Mouse (Mus musculus): ENCODE results near the gene Mgst3.
A peak's percentile ranks its signal among the peaks of the same experiment; 100 is the strongest.

The Mgst3 gene

DNA sequence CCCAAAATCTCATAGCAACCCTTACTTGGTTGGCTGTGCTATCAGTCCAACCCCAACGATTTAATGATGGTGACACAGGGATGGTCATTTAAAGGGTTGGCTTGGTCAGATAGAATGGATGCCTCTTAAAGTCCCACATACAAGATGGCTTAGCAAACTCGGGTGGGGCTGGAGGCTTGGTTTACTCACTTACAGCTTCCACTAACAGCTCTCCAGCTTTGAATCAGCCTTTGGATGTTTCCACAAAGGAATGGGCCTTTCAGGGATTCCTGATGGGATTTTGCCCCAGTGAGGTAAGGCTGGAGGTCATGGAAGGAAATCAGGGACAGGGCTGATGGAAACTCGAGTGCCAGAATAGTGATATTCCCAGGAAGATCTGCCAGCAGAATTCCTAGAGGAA lies 5.8 kb downstream of the Mgst3 start:
- DNase-seq (ENCODE audit: low read depth, low spot score): no peak

DNA sequence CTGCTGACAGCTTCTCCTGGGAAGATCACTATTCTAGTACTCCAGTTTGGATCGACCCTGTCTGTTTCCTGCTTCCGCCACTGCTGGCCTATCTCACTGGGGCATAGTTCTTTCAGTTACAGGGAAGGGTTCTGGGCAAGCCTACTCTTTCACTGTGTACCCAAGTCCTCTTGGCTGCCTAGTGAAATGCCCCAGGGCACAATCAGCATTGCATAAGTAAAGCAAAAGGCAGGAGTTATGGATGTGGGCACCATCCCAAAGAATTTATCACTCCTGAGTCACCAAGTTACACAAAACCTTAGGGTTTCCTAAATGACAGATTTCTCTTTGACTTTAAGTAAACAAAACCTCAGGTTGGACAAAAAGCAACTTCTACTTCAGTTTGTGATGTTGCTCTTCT lies 6.3 kb downstream of the Mgst3 start:
- peak; percentile 51 for DNase-seq (ENCODE audit: low read depth, low spot score)

DNA sequence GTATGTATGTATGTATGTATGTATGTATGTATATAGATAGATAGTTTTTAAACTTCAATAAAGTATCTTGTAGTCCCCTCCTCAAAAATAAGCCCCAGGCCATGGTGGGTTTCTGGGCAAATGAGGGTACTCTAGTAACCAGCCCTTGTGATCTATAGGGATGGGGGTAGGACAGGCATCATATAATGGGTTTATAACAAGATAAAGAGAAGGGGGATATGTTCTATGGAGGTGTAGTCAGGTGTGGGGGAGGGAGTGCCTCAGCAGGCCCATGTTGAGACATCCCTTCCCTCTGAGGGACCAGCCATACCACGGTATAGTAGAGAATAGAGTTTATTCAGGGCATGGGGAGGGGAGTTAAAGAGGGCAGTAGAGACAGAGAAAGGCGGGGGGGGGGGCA lies 7.2 kb downstream of the Mgst3 start:
- DNase-seq (ENCODE audit: low read depth, low spot score): no peak

DNA sequence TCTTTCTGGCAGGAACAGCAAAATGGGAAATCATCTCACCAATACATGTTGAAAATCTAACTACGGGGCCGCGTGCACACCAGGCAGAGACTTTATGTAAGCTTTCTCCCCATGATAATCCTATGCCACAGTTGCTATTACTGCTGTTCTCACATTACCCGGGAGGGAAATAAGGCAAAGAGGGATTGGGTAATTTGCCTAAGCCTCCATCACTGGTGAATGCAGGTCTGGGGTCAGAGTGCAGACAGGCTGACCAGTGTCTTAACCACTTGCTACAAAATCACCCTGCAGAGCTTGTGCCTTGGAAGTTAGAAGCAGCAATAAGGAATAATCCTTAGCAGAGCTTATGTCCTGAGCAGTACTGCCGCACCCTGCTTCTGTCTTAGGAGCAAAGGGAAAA lies 8.0 kb downstream of the Mgst3 start:
- DNase-seq (ENCODE audit: low read depth, low spot score): peak; percentile 49

DNA sequence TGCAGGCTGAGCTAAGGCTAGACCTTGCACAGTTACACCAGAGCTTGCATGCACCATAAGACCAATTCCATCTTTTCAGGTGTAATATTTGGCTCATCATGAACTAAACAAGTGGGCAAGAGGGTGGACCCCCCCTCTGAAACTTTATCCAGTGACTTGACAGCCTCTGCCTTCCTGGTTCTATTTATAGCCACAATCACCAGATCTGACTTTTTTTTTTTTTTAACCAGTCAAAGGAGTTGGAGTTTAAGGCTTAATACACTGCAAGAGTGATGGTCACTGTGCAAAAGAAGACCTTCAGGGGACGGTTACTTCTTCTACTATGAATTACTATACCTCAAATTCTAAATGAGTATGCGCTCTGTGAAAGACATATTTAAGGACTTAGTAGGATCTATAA lies 8.4 kb downstream of the Mgst3 start:
- no peak for DNase-seq (ENCODE audit: low read depth, low spot score)

DNA sequence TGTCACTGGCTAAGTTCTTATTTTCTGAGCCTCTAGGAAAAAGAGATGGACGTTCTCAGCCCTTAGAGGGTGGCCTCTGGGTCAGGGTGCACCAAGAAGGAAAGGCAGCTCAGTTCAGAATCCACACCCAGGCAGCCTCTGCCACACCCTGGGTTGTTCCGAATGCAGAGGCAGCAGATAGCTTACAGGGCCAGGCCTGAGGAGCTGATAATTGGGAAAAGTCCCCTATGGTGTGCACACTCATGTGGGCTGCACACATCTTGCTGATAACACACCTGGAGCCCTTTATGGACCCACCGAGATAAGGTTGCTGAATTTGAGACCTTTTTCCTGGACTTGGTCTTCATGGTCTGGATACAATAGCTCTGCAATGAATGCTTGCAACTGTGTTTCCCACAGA lies 9.5 kb downstream of the Mgst3 start:
- DNase-seq (ENCODE audit: low read depth, low spot score): no peak

DNA sequence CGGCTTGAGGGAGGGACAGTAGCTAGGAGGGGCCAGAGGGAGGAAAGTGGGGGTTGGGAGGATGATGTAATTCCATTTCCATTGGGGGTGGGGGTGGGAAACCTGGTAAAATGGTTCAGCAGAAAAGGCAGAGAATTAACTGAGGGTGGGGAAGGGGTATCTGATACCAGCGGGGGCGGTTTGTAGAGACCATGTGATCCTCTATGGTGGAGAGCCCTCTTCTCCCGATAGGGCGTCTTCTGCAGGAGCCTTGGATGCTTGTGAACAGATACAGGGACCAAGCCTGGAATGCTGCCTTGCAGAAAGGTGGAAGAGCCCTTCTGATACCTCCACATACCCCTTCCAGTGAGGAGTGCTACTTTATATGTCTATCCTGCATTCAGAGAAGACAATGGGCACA lies 10.5 kb downstream of the Mgst3 start:
- DNase-seq (ENCODE audit: low read depth, low spot score): no peak

DNA sequence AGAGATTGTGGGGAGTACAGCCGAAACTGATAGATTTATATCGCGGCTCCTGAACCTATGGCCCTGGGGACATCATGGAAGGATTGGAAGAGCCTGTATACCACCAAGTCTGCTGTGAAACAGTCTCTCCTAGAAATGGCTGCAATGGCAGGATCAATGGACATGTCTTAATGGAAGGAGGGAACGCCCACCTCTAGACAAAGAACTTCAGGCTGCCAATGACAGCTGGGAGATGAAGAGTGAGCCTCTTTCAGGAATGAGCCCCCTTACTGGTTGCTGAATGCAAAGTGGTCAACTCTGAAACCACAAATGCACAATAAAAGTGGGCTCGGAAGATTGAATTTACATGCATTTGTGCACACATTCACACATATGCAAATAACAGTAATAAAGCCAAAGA lies 10.9 kb downstream of the Mgst3 start:
- DNase-seq (ENCODE audit: low read depth, low spot score): no peak

DNA sequence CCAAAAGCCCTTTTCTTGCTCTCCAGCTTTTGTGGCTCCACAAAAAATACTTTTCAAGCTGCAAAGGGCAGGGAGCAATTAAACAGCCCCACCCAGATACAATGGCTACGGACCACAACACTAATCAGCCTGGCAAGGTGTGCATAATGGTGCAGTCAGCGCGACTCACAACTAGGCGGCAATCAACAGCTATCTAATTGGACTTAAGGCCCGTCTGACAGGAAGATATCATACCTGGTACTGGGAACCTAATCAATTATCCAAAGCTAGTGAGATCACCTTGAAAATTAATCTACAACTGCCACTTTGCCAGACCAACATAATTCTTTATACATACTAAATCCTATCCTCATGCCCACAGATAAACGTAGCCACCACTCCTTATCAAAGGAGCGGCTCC lies 11.3 kb downstream of the Mgst3 start:
- DNase-seq (ENCODE audit: low read depth, low spot score): no peak

DNA sequence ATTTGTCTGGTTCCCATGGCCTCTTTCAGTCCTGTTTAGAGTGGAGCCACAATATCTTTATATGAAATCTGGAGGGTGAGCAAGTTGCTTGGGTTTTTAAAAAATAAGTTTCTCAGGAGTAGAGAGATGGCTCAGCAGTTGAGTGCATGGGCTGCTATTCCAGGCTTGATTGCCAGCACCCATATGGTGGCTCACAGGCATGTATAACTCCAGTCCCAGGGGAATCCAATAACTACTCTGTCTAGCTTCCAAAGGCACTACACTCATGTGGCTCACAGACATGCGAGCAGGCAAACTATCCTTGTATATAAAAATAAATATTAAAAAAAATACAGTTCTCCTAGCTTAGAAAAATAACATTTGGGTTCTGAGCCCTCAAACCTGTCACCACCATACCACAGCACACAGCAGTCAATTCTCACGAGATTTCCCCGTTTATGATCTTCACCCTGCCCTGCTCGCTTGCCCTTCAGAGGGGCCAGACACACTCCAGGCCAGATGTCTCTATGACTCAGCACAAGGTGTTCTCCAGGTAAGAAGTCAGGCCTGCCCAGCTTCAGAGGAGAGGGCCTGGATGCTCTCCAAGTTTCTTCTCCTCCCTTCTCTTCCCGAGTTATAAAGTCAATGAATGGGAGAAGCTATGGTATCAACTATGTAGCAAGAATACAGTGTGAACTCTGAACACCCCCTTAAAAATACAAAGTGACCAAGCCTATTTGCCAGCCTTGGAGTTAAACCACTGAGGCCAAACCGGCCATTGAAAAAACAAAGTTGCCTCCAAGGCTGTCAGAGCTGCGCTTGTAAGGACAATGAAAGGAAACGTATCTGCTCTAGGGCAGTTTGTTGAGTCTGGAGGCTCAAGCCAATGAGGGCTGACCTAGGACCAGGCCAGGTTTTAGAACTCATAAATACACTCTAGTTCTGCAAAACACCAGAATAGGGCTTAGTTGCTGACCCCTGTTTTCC lies 12.3 kb downstream of the Mgst3 start:
- DNase-seq (ENCODE audit: low read depth, low spot score): no peak

DNA sequence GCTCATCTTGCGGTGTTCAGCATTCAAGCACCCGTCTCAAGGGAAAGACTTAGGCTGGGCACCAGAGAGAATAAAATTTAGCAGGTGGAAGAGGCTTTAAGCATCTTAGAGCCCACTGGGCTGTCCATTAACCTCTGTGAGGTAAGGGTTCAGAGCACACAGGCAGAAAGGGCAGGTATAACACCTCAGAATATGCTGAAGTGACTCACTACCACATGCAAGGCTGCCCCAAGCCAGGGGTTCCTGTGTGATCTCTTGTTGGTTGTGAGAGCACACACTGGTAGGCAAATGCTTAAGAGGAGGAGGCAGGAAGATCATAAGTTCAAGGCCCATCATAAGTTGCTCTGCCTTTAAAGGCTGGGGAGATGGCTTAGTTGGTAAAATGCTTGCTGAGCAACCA lies 13.4 kb downstream of the Mgst3 start:
- no peak for DNase-seq (ENCODE audit: low read depth, low spot score)

DNA sequence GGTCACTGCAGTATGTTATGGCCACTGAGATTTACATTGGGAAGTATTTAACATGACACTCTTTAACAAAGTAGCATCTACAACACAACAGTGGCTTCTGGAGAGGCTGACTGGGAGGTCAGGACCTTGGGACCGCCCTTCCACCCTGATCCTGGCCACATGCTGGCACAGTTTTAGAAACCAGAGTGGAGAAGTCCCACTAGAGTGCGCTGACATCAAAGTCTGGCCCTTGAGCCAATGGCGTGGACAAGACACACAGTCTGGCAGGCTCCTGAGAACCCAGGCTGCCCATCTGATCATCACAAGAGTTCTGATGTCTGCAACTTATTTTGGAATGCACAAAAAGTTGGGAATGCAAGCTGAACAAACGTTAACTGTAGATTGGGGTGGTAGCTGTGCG lies 13.9 kb downstream of the Mgst3 start:
- no peak for DNase-seq (ENCODE audit: low read depth, low spot score)

DNA sequence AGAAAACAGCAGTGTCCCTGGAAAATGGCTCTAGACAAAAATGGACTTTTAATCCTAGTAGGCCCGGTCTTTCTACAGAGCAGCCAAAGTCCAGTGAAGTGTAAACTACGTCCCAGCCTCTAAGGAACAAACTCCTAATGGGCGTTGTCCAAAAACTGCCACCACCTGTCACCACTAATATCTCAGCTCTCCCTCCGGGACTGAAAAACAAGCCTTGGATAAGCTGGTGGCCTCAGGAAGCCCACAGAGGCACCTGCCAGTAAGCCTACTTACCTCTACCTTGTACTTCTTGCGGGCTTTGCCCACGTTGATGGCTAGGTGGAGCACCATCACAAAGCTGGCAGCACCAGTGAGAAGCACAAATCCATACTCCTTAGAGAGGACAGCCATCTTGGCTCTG lies 15.6 kb downstream of the Mgst3 start:
- no peak for DNase-seq (ENCODE audit: low read depth, low spot score)

DNA sequence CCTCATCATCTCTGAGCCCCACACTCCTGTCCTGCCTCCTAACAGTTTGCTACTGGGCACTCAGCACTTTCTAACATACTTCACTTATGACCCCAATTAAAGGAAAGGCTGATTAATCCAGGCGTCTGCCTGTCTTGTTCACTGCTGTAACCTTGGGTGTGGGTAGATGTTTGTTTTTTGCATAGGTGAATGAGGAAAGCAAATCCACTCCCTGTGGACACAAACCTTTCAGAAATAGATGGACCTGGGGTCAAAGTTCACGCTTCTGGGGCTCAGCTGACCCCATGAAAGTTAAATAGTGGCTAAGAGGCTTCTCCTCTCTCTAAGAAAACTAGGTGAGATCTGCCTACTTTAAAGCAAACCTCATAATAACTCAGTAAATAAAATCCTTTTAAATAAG lies 18.7 kb downstream of the Mgst3 start:
- DNase-seq (ENCODE audit: low read depth, low spot score): no peak

DNA sequence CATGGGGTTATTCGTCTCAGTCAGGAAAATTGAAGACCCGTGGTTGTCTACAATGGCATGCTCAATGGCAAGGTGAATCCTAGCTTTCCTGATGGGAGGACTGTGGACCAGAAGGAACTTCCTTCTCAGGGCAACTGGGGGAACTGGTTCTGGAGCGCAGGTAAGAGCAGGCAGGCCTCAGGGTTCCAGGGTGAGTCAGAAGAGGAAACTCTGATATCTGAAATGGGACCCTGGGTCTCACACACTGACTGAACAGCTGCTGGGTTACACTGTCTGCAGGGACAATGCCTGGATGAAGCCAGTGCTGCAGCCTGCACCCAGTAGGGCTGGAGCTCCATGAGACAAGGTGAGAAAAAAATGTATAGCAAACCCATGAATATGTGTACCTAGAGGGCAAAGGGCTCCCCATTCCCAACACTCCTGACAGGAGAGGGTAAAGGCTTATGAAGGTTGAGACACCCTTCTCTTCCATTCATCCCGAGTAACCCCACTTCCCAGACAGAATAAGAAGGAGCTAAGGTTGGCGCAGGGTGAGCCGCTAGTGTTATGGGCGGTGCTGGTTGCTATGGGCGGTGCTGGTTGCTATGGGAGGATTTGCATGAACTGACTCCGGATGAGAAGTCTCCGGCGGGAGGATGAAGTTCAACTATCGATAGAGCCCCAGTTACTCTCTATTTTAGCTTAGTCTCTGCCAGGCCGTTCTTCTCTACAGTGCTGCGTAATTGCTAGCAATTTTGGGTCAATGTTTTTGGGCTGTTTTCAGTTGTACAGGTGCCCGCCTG lies 19.4 kb downstream of the Mgst3 start:
- no peak for DNase-seq (ENCODE audit: low read depth, low spot score)

DNA sequence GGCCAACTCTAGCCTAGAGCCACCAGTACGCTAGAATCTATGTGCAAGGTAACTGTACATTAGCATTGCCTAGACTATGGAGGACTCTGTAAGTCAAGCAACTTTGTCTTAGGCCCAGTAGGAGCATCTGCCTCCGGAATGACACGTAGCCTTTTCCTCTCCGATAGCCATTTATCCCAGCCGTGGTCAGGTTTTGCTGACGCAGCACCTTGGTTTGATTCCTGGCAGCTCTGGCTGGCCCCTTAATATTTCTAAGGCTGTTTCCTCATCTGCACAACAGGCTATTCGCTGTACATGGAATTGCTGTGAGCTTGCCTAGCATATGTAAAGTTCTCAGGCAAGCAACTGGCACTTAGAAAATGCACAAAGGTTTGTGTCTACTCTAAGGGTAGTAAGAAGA lies 20.9 kb downstream of the Mgst3 start:
- no peak for DNase-seq (ENCODE audit: low read depth, low spot score)

DNA sequence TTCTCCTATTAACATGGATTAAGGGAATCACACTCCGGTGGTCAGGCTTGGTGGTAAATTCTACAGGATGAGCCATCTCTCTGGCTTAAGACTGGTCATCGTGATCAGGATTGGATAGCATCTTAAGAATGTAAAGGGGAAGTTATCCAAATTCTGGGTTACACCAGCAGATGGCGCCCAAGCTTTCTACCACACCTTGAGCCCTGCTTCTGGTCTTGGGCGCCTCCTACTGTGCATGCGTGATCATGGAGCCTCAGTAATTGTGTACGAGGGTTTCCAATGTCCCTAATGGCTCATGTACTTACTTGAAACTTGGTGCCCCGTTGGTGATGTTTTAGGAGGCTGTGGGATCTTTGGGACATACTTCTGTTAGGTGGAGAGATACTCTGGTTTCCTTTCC lies 23.7 kb downstream of the Mgst3 start:
- DNase-seq (ENCODE audit: low read depth, low spot score): peak; percentile 82

DNA sequence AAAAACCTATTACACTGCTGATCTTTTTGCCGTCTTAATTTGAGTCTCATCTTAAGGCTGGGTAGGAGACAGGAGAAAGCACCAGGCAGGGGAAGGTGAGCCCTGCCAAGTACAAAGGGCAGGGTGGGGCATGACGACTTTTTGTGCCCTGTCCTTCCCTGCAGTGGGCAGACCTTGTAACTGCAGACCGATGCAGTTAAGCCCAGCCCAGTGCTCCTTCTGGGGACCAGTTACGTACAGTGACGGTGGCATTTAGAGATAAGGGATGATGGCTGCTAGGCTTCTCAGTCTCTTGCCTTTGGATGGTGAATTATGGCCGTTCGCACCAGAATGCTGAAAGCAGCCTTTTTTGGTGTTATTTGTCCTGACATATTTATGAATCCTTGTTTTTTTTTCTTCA lies 25.1 kb downstream of the Mgst3 start:
- DNase-seq (ENCODE audit: low read depth, low spot score): no peak

DNA sequence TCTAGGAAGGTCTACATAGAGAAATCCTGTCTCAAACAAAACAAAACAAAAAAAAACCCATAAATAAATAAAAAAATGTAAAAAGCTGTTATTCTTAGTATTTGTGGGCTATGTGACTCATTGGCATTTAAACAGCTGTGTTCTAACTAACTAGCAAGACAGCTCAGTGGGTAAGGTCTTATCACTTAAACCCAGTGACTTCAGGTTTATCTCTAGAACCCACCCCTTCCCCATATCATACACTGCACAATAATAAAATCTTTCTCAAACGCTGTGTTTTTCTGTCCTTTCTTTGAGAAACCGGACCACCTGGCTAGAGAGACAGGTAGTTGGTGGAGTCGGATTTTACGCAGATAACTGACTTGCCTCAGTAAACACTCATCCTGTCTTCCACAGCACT lies 25.6 kb downstream of the Mgst3 start:
- no peak for DNase-seq (ENCODE audit: low read depth, low spot score)

DNA sequence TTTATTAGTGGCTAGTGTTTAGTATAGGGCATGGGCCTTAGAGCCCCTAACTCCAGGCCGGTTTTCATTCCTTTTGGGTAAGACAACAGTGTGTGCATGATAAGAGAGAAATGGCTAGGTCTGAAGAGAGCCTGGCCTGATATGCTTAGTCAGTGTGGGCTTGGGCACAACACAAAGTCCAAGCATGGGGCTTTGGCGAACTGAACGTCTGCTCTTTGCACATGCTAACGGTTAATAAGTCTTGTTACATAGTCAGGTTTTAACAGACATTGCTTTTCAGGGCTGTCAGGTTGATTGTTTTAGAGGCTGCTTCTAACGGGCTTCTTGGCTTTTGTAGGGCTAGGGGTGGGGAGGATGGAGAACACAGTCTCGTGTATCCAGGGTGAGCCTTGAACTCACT lies 27.0 kb downstream of the Mgst3 start:
- DNase-seq (ENCODE audit: low read depth, low spot score): no peak

DNA sequence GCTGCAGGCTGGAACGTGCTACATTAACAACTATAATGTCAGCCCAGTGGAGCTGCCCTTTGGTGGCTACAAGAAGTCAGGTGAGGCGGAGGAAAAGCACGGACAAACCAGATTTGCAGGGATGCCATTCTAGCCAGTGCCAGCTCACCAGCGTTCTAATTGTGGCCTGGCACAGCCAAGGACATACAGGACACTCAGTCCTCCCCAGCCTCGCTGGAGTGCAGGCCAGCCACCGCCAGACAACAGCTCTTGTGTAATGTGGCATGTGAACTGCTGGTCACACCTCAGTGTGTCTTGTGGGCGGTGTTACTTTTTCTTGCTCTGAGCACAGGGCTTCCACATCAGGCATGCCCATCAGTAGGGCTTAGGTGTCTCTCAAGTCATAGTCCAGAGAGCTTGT lies 27.8 kb downstream of the Mgst3 start:
- DNase-seq (ENCODE audit: low read depth, low spot score): peak; percentile 59

DNA sequence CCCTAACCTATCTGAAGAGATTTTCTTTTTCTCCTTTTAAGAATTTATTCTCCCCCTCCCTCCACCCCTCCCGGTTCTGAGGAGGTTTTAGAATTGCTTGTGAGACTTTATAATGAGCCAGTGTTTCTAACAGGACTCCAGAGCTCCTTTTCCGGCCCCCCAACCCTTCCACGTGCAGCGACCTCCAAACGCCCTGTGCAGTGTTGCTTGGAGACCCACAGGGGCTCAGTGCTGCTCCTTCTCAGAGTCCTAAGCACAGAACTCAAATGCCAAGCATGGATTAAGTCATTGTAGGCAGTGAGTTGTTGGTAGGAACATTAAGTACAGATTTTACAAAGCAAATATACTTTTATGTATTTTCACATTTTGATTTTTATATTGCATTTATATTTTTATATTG lies 30.3 kb downstream of the Mgst3 start:
- DNase-seq (ENCODE audit: low read depth, low spot score): no peak

DNA sequence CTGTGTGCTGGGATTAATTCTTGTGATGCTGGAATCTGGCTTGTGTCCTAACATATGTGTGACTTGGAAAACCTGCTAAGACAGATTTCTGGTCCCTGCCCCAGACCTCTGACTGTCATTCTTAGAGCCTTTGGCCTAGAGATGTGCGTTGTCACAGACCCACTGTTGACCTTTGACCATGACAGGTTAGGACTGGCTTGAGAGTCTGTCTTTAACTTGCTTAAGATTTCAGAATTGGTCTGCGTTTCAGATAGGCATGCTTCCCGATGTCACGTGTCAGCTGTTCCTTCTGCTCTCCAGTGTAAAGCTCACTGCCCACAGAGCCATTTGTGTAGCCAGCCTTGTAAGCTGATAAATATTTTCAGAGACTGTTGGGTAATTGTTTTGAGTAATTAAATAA lies 30.8 kb downstream of the Mgst3 start:
- DNase-seq (ENCODE audit: low read depth, low spot score): no peak
